Mouse (Mus musculus): ENCODE measurements around the gene Ptpn14. TPM values are rescaled to one million over a fixed set of nuclear protein-coding genes. Genes with fewer than 3 reads are reported as not detected.

Gene Ptpn14
- polyA plus RNA-seq, 1 experiment: 2.6 TPM

DNA sequence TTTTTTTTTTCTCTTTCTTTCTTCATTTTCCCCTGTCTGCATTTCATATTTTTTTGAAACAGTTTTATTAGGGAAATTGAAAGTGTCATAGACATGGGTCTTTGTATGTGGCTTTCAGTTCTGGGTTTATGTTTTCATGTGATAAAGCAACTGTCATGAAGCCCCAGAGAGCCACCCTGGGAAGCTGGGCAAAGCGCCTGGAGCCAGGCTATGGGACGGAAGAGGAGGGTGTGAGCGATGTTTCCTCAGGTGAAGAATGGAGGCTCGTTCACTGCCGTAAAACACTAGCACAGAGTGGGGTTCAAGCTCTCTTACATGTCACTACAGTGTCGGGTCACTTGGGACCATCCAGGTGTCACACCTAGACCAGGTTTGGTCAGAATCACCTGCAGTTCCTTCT, 54.6 kb downstream of the Ptpn14 start:
- 62% methylated on average over 6 of the region's 6 CpGs for WGBS
- Histone ChIP-seq H3K4me1 (ENCODE audit: control insufficient read depth, insufficient read depth, low read length) (peaks cover 2% of the 10 kb centered on the region), H3K27ac (ENCODE audit: control insufficient read depth, insufficient read depth, low read depth, low read length, poor library complexity) (no peak overlapping the region), H3K4me3 (replicated peaks; ENCODE audit: control insufficient read depth, low read depth, low read length) (no peak overlapping the region)
- TF ChIP-seq POLR2A (IDR thresholded peaks at IDR 0.05; ENCODE audit: borderline replicate concordance, control insufficient read depth, low read depth, low read length) (no peak), CTCF (IDR thresholded peaks at IDR 0.05; ENCODE audit: control insufficient read depth, insufficient read depth, low read length) (no peak)

DNA sequence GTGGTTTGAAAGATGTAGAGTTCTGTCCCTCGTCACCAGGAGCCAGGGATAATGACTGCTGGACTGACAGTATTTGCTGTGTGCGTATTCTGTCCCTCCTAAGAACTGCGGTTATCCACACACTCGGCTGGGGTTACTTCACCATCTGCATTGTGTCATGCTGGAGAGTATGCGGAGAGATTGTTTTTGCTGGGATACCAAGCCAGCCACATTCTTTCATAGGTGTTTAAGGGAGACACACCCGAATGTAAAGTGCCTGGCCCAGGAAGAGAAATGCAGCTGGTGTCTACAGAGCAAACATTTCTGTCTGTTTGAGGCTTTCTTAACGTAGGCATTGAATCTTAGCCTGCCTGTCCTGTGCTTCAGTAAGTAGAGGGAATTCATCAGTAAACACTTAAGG, 56.4 kb downstream of the Ptpn14 start:
- WGBS: 85% methylated on average over 7 of the region's 7 CpGs

DNA sequence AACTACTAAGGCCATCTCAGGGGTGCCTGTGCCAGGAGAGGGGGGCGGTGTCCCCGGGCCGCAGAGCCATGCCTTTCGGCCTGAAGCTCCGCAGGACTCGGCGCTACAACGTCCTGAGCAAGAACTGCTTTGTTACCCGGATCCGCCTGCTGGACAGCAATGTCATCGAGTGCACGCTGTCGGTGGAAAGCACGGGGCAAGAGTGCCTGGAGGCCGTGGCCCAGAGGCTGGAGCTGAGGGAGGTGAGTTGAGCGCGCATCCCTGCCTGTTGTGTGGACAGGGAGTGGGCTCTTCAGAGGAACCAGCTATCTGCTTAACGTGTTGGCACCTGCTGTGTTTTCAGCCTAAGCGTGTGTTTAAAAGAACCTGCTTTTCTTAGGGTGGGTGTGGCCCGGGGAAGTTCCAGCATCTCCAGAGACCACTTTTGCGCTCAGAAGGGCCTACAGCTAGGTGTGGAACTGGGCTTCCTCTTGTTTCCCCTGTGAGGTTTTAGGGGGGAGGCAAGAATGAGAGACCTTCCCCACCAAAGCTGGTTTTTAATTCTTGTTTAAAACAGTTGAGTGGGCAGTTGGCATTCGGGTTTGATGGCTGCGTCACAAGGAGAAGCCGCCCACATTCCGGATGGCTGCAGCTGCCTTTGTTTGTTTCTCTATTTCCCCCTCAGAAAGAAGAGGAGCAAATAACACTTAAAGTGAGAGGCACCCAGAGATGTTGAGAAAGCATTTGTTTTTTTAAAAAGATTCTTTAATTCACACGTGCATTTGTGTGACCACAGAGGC, 58.8 kb downstream of the Ptpn14 start:
- H3K4me3 ChIP-seq (replicated peaks; ENCODE audit: control insufficient read depth, low read depth, low read length): no peak overlapping the region
- WGBS: 85% methylated on average over 26 of the region's 26 CpGs
- no peaks in the 10 kb centered on the region; the same call in 1 of the 2 replicates for H3K4me1 ChIP-seq (ENCODE audit: control insufficient read depth, insufficient read depth, low read length)
- H3K27ac ChIP-seq (ENCODE audit: control insufficient read depth, insufficient read depth, low read depth, low read length, poor library complexity): no peak overlapping the region
- no peak for TF ChIP-seq CTCF (IDR thresholded peaks at IDR 0.05; ENCODE audit: control insufficient read depth, insufficient read depth, low read length)
- no peak for TF ChIP-seq POLR2A (IDR thresholded peaks at IDR 0.05; ENCODE audit: borderline replicate concordance, control insufficient read depth, low read depth, low read length)

More for the DNA sequence above, 56.4 kb downstream of the Ptpn14 start:
- Histone ChIP-seq H3K4me1 (ENCODE audit: control insufficient read depth, insufficient read depth, low read length) (peaks cover 2% of the 10 kb centered on the region), H3K4me3 (replicated peaks; ENCODE audit: control insufficient read depth, low read depth, low read length) (no peak overlapping the region), H3K27ac (ENCODE audit: control insufficient read depth, insufficient read depth, low read depth, low read length, poor library complexity) (no peak overlapping the region)
- TF ChIP-seq POLR2A (IDR thresholded peaks at IDR 0.05; ENCODE audit: borderline replicate concordance, control insufficient read depth, low read depth, low read length): no peak

DNA sequence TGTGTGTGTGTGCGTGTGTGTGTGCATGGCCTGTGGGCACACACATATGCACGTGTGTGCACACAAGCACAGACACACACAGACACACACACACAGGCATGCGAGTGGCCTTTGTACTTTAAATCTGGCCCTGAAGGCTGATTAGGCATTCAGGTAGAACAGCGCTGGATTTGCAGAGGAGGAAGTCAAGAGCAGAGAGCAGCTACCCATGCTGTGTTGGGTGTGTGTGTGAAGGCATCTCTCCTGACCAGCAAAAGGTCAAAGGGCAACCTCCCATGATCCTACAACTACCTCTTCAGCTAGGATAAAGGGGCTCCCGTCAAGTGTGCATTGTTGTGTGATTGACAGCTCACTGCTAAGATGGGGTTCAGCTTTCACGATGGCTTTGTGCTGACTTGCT, 61.5 kb downstream of the Ptpn14 start:
- no peak overlapping the region for H3K27ac ChIP-seq (ENCODE audit: control insufficient read depth, insufficient read depth, low read depth, low read length, poor library complexity)
- no peak overlapping the region for H3K4me3 ChIP-seq (replicated peaks; ENCODE audit: control insufficient read depth, low read depth, low read length)
- H3K4me1 ChIP-seq (ENCODE audit: control insufficient read depth, insufficient read depth, low read length): no peaks in the 10 kb centered on the region; the same call in 1 of the 2 replicates
- 87% methylated on average over 6 of the region's 6 CpGs for WGBS
- TF ChIP-seq CTCF (IDR thresholded peaks at IDR 0.05; ENCODE audit: control insufficient read depth, insufficient read depth, low read length): no peak
- no peak for TF ChIP-seq POLR2A (IDR thresholded peaks at IDR 0.05; ENCODE audit: borderline replicate concordance, control insufficient read depth, low read depth, low read length)

DNA sequence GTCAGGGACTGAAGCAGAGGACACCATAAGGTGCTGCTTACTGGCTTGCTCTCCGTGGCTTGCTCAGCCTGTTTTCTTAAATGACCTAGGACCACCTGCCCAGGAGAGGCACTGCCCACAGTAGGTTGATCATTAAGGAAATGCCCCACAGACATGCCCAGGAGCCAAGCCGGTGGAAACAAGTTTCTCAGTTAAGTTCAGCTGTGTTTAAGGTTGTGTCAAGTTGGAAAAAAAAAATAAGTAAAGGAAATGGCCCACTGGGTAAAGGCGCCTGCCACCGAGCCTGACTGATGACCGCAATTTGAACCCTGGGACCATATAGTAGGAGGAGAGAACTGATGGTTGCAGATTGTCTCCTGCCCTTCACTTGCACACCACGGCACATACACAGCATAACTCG, 62.6 kb downstream of the Ptpn14 start:
- TF ChIP-seq CTCF (IDR thresholded peaks at IDR 0.05; ENCODE audit: control insufficient read depth, insufficient read depth, low read length) (no peak), POLR2A (IDR thresholded peaks at IDR 0.05; ENCODE audit: borderline replicate concordance, control insufficient read depth, low read depth, low read length) (no peak)
- no peak overlapping the region for H3K27ac ChIP-seq (ENCODE audit: control insufficient read depth, insufficient read depth, low read depth, low read length, poor library complexity)

DNA sequence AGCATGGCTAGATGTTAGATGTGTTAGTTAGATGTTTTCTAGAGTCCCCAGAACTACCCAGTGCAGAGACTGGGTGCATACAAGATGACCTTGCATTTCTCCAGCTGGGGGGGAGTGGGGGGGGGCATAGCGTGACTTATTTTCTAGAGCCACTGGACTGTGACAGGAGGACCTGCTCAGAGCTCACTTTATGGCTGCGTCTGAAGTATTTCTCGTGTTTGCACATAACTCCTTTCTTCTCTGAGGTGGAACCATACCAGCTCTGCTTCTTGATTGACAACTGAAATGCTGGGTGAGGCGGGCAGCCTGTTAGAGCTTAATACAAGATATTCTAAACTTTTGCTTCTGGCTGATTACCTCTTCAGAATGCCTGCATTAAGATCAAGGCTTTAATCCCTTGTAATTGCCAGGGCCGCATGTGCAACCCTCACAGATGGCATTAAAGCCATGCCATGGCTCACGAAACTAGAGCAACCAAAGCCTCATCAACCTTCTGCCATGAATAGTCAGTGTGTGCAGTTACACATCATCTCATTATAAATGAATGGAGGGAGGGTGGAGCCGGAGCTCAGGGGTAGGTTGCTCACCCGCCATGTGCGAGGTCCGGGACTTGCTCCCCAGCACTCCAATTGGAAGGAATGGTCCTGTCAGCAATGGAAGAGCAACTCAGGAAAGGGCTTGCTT, 63.6 kb downstream of the Ptpn14 start:
- H3K27ac ChIP-seq (ENCODE audit: control insufficient read depth, insufficient read depth, low read depth, low read length, poor library complexity): no peak overlapping the region
- WGBS: 78% methylated on average over 10 of the region's 10 CpGs
- no peak overlapping the region for H3K4me3 ChIP-seq (replicated peaks; ENCODE audit: control insufficient read depth, low read depth, low read length)
- H3K4me1 ChIP-seq (ENCODE audit: control insufficient read depth, insufficient read depth, low read length): no peaks in the 10 kb centered on the region; the same call in 1 of the 2 replicates
- TF ChIP-seq CTCF (IDR thresholded peaks at IDR 0.05; ENCODE audit: control insufficient read depth, insufficient read depth, low read length) (no peak), POLR2A (IDR thresholded peaks at IDR 0.05; ENCODE audit: borderline replicate concordance, control insufficient read depth, low read depth, low read length) (no peak)

More for the DNA sequence above, 62.6 kb downstream of the Ptpn14 start:
- H3K4me3 ChIP-seq (replicated peaks; ENCODE audit: control insufficient read depth, low read depth, low read length): no peak overlapping the region
- WGBS: 80% methylated on average over 7 of the region's 7 CpGs
- no peaks in the 10 kb centered on the region; the same call in 1 of the 2 replicates for H3K4me1 ChIP-seq (ENCODE audit: control insufficient read depth, insufficient read depth, low read length)

DNA sequence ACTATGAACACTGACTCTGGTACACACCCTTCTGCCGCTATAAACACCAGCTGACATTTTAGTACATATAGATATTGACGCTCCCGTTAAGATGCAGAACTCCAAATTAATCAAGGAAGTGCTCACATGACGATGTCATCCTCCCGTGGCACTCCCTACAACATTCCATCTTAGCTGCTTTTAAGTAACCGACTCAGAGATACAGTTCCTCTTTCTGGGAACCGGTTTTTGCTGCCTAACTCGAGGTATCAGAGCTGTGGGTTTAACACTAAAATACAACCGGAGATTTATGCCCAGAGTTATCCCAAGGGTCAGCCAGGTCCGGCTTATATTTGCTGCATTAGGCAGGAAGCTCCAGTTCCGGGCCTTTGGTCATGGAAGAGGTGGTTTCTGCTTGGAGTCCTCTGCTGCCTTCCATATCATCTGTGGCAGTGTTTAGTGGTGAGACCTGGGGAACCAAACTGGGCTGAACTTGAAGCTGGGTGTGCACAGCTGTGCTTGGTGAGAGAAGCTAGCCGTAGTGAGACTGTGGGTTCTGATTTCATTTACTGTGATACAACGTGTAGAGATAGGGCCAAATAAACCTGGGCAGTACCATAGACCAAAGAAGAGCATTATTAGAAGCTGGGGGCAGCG, 64.6 kb downstream of the Ptpn14 start:
- Histone ChIP-seq H3K27ac (ENCODE audit: control insufficient read depth, insufficient read depth, low read depth, low read length, poor library complexity) (no peak overlapping the region), H3K4me3 (replicated peaks; ENCODE audit: control insufficient read depth, low read depth, low read length) (no peak overlapping the region), H3K4me1 (ENCODE audit: control insufficient read depth, insufficient read depth, low read length) (no peaks in the 10 kb centered on the region; the same call in 1 of the 2 replicates)
- WGBS: 16% methylated on average over 14 of the region's 14 CpGs
- no peak for TF ChIP-seq POLR2A (IDR thresholded peaks at IDR 0.05; ENCODE audit: borderline replicate concordance, control insufficient read depth, low read depth, low read length)
- TF ChIP-seq CTCF (IDR thresholded peaks at IDR 0.05; ENCODE audit: control insufficient read depth, insufficient read depth, low read length): no peak

DNA sequence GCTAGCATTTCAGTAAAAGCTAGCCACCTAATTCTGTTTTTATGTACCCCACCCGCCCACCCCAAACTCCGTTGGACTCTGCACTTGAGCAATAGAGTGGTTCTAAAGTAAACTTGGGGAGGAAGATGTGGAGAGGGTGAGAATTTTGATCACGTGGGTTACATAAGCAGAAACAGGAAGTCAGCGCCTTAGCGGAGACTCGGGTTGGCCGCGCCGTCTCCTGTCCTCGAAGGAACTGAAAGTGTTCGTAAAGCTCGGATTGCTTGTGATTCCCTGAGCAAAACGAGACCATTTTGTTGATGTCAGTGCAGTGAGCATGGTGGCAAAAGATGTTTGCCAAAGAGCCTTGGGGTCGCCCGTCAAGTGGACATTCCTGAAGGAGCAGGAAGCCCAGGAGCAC, 70.9 kb downstream of the Ptpn14 start:
- Histone ChIP-seq H3K4me3 (replicated peaks; ENCODE audit: control insufficient read depth, low read depth, low read length) (no peak overlapping the region), H3K27ac (ENCODE audit: control insufficient read depth, insufficient read depth, low read depth, low read length, poor library complexity) (peak overlapping the region; percentile 47; the same call in 1 of the 2 replicates), H3K4me1 (ENCODE audit: control insufficient read depth, insufficient read depth, low read length) (peaks cover 1% of the 10 kb centered on the region; the same call in 1 of the 2 replicates)
- 8% methylated on average over 15 of the region's 15 CpGs for WGBS
- TF ChIP-seq POLR2A (IDR thresholded peaks at IDR 0.05; ENCODE audit: borderline replicate concordance, control insufficient read depth, low read depth, low read length) (no peak), CTCF (IDR thresholded peaks at IDR 0.05; ENCODE audit: control insufficient read depth, insufficient read depth, low read length) (no peak)
